8 mouse cellular contexts compared by ENCODE assay signal in genomic region chr9:56876784-56877183, GRCm38 (mm10). TPM values are rescaled to one million over a fixed set of nuclear protein-coding genes. Genes with fewer than 3 reads are reported as not detected.
DNase-seq lines count a peak whose midpoint lies in the region; ATAC-seq and TF ChIP-seq lines count a peak whose summit lies in the region.

No protein-coding gene starts in this region.

- H3K9me3 ChIP-seq in lung, embryonic 16.5 days (ENCODE audit: control insufficient read depth, low read length): no peaks in the 10 kb centered on the region
- H3K9me3 ChIP-seq in intestine, postnatal 0 days (ENCODE audit: control insufficient read depth): no peaks in the 10 kb centered on the region

- WGBS in lung, embryonic 16.5 days: 47% methylated on average over 9 of the region's 9 CpGs
- 25% methylated on average over 8 of the region's 9 CpGs for WGBS in intestine, postnatal 0 days

- H3K4me2 ChIP-seq in lung, embryonic 16.5 days (ENCODE audit: low read depth, low read length): no peak overlapping the region
- no peak overlapping the region for H3K4me2 ChIP-seq in intestine, postnatal 0 days (replicated peaks; ENCODE audit: low read depth)

- no peaks in the 10 kb centered on the region for H3K36me3 ChIP-seq in lung, embryonic 16.5 days (ENCODE audit: control insufficient read depth, insufficient read depth, low read length)
- H3K36me3 ChIP-seq in intestine, postnatal 0 days (ENCODE audit: control insufficient read depth, insufficient read depth): no peaks in the 10 kb centered on the region; the same call in 1 of the 2 replicates

- TF ChIP-seq CTCF in intestine, postnatal 0 days (IDR thresholded peaks at IDR 0.05; ENCODE audit: low read depth): peak; percentile 16; the same call in 1 of the 2 replicates

- no peak overlapping the region for H3K9ac ChIP-seq in lung, embryonic 16.5 days (ENCODE audit: low read length)
- no peak overlapping the region for H3K9ac ChIP-seq in intestine, postnatal 0 days (ENCODE audit: low read depth, low read length)

- ATAC-seq in lung, embryonic 16.5 days (ENCODE audit: low read depth): peak; percentile 43; the same call in 1 of the 2 replicates
- ATAC-seq in intestine, postnatal 0 days: peak; percentile 69

- H3K4me3 ChIP-seq in lung, embryonic 16.5 days (ENCODE audit: low read length): no peak overlapping the region
- no peak overlapping the region for H3K4me3 ChIP-seq in intestine, postnatal 0 days (ENCODE audit: low read depth, low read length)

- DNase-seq in adrenal gland, postnatal 10 days: peak; percentile 54
- DNase-seq in adrenal gland, adult (ENCODE audit: inconsistent age in 2 of 2, low spot score in 1 of 2): no peak
- no peak for DNase-seq in lung, adult 18-20 months
- DNase-seq in ovary, postnatal 14 days (ENCODE audit: low spot score): peak; percentile 36
- DNase-seq in cerebellum, adult 9-10 months: no peak
- no peak for DNase-seq in spleen, adult 18-20 months

- peaks cover 10% of the 10 kb centered on the region for H3K4me1 ChIP-seq in lung, embryonic 16.5 days (replicated peaks; ENCODE audit: control insufficient read depth, insufficient read depth, low read length)
- no peaks in the 10 kb centered on the region for H3K4me1 ChIP-seq in intestine, postnatal 0 days (replicated peaks; ENCODE audit: control insufficient read depth, insufficient read depth, low read length)

- H3K27me3 ChIP-seq in lung, embryonic 16.5 days (ENCODE audit: control insufficient read depth, insufficient read depth, low read depth, low read length): no peaks in the 10 kb centered on the region
- no peaks in the 10 kb centered on the region; the same call in 1 of the 2 replicates for H3K27me3 ChIP-seq in intestine, postnatal 0 days (replicated peaks; ENCODE audit: control insufficient read depth, insufficient read depth, low read length)

- H3K27ac ChIP-seq in lung, embryonic 16.5 days (ENCODE audit: low read length): no peak overlapping the region
- H3K27ac ChIP-seq in intestine, postnatal 0 days (ENCODE audit: low read depth, low read length): no peak overlapping the region

RNA-seq across cellular contexts. Expression of gene Cspg4, which starts 12.0 kb away (rescaled TPM):
- 10 to 100 TPM; 14.8 to 20.7 TPM for total RNA-seq in adrenal gland, postnatal 10 days (2021)
- polyA plus RNA-seq in lung, embryonic 16.5 days (2015; fragmentation: Nextera tagmentation; extraction: Ambion mirVana): 23.9 and 26.5 TPM in 2 replicates
- polyA plus RNA-seq in intestine, postnatal 0 days (2015; fragmentation: Nextera tagmentation; extraction: Ambion mirVana): 8.2 and 8.5 TPM in 2 replicates

RNA-seq across cellular contexts. Expression of gene Odf3l1, which starts 12.3 kb away (rescaled TPM):
- total RNA-seq in adrenal gland, postnatal 10 days (2021): 1 to 10 TPM; 2.0 to 3.2 TPM
- 0.20 and 1.1 TPM in 2 replicates for polyA plus RNA-seq in lung, embryonic 16.5 days (2015; fragmentation: Nextera tagmentation; extraction: Ambion mirVana)
- 0.70 and 0.97 TPM in 2 replicates for polyA plus RNA-seq in intestine, postnatal 0 days (2015; fragmentation: Nextera tagmentation; extraction: Ambion mirVana)

RNA-seq across cellular contexts. Expression of gene Snx33, which starts 51.4 kb away (rescaled TPM):
- 10 to 100 TPM; 16.6 to 19.5 TPM for total RNA-seq in adrenal gland, postnatal 10 days (2021)
- 11.8 and 12.2 TPM in 2 replicates for polyA plus RNA-seq in lung, embryonic 16.5 days (2015; fragmentation: Nextera tagmentation; extraction: Ambion mirVana)
- 2.0 and 2.5 TPM in 2 replicates for polyA plus RNA-seq in intestine, postnatal 0 days (2015; fragmentation: Nextera tagmentation; extraction: Ambion mirVana)

Comparison
In these comparisons a context has a peak if more than half of its experiments do, and no peak if none do; other contexts are left out.
1. DNase-seq: peak in adrenal gland, postnatal 10 days (single experiment) and ovary, postnatal 14 days (single experiment); none in adrenal gland, adult (0 of 2), lung, adult 18-20 months (0 of 2), cerebellum, adult 9-10 months (single experiment) and spleen, adult 18-20 months (0 of 2).